Mouse (Mus musculus) left cerebral cortex, adult 2 months (tissue): Measurements from ENCODE around the gene Ufc1. TPM values are rescaled to one million over a fixed set of nuclear protein-coding genes. Genes with fewer than 3 reads are reported as not detected.
"Not testable (repeated sequence)": the region's sequence is repeated elsewhere in the genome, so short reads cannot be mapped to it uniquely, and the experiment has no call there.

Experiments
- DNase-seq, 2 experiments: peaks; one replicate each; pipeline ENCODE4 v3.0.0; 2021 to 2022; ENCODE audit warnings: low spot score in 2 of 2, mixed read lengths in 1 of 2; ENCODE audit errors: extremely low spot score in 1 of 2
- H3K27ac ChIP-seq: fragments of 200-600 bp; 2 replicates; pipeline ENCODE4 v1.8.1; 2022
- H3K4me3 ChIP-seq: fragments of 200-600 bp; 2 replicates; pipeline ENCODE4 v1.8.1; 2022
- CTCF ChIP-seq: fragments of 200-600 bp; IDR thresholded peaks from 2 replicates; pipeline ENCODE4 v1.8.1; 2022; ENCODE audit warnings: antibody characterized with exemption, mild to moderate bottlenecking, moderate library complexity
- intact Hi-C: fragments of 180-260 bp; cut with DNase I; formaldehyde crosslinking; loops from one replicate; pipeline ENCODE4 v1.15.1; 2025
- total RNA-seq, 2 experiments: library from RNA; stranded (reverse); gene quantifications; 2 replicates each; pipeline ENCODE4 v1.2.3; 2021

Gene Ufc1
- total RNA-seq, 2 experiments from 2014 or later, result 101 to 108 TPM

DNA sequence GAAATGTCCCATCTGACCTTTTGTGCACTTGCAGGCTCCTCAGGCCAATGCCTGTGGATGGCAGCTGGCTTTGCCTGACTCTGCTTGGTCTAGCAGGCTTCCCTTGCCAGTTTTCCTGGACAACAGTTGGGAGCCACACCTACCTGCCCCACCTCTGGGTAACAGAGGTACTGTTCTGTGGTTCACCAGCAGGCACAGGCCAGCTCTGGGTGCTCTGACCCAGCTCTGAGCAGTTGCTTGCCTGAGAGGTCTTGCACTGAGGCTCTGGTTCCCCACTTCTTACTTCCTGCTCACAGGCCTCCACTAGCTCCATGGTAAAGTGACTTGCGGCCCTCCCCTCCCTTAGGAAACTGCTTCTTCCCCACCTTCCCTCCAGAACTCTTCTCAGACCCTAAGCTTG is 27.2 kb upstream of the Ufc1 start:
- Histone ChIP-seq H3K27ac (no peak overlapping the region), H3K4me3 (no peak overlapping the region)
- intact Hi-C loops, result loop anchor here (5.0 kb wide), 1 partner anchor 35 kb away; no protein-coding TSS in a partner anchor
- TF ChIP-seq CTCF, result no peak
- DNase-seq, result no peak

DNA sequence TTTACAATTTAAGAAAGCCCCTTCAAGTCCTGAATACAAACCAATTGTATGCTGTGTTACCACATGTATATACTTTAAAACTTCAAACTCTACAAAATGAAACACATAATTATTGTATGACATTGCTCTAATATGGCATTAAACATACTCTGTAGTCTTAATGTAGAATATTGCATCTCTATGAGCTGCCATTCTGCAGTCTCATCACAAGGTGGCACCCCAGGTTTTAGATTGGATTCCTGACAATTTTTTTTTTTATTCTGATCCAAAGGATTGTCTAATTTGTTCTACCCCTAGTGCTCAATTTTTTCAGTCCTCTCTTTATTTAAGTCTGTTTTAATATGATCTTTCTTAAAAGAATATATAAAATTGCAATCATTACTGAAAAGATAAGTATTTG is 26.6 kb upstream of the Ufc1 start:
- peak; percentile 67 for TF ChIP-seq CTCF
- no peak for DNase-seq
- intact Hi-C loops, result loop anchor here (5.0 kb wide), 1 partner anchor 36 kb away; no protein-coding TSS in a partner anchor
- Histone ChIP-seq H3K27ac (no peak overlapping the region), H3K4me3 (no peak overlapping the region)

DNA sequence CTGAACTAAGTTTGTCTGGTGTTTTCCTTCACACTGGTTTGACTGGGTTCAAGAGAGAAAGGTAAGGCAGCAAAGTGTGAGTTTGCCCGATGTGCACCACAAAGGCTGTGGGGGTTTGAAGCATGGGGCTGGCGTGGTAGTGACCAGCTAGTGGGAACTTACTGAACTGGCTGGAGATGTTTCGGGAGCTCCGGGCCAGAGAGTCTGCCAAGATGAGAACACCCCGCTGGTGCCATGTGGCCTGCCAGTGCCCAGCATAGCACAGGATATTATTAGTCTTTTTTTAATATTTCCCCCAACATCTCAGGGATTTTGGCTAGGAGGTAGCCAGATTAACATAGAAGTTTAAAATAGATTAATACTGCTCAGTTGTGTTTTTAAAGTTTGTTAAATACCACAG is 25.3 kb upstream of the Ufc1 start:
- DNase-seq, result no peak
- TF ChIP-seq CTCF, result no peak
- no peak overlapping the region for H3K27ac ChIP-seq
- intact Hi-C loops, result loop anchor here (5.0 kb wide), 1 partner anchor 37 kb away; no protein-coding TSS in a partner anchor
- no peak overlapping the region for H3K4me3 ChIP-seq

DNA sequence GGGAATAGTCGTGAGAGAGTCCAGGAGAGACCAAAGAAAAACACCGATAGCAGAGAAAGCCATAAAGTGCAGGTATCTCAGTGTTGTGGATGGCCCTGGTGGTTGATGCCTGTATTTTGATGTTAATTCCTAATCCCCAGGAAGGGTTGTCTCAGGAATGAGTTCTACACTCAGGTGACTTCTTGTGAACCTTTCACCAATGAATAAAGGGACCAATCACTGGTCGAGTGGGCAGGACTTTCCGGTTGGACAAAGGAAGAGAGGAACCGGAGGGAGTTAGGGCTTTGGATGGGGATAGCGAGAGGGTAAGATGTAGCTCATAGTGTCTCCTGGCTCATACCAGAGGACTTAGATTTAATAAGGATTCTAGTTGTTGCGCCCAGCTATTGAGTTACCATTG is 24.9 kb upstream of the Ufc1 start:
- H3K4me3 ChIP-seq, result no peak overlapping the region

DNA sequence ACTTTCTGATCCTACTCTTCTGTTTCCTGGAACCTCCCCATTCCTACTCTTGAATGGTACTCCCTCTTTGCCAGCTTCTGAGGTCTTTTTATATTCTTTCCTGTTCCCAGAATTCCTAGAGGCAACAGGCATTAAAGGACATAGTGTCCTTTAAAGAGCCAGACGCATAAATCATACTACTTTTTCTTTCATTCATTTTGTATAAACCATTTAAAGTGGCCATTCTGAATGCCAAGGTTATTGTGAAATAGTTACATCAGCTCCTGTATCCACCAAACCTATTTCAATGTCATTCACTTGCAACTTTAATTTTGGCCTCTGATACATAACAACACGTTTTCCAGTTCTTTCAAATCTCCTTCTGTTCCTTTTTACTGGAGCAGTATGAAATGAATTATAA is 14.5 kb upstream of the Ufc1 start:
- no peak overlapping the region for H3K4me3 ChIP-seq
- intact Hi-C loops, result no loop called here

More for the DNA sequence above, 24.9 kb upstream of the Ufc1 start:
- no peak for TF ChIP-seq CTCF
- no peak for DNase-seq
- intact Hi-C loops, result loop anchor here (5.0 kb wide), 1 partner anchor 38 kb away; no protein-coding TSS in a partner anchor
- H3K27ac ChIP-seq, result no peak overlapping the region

DNA sequence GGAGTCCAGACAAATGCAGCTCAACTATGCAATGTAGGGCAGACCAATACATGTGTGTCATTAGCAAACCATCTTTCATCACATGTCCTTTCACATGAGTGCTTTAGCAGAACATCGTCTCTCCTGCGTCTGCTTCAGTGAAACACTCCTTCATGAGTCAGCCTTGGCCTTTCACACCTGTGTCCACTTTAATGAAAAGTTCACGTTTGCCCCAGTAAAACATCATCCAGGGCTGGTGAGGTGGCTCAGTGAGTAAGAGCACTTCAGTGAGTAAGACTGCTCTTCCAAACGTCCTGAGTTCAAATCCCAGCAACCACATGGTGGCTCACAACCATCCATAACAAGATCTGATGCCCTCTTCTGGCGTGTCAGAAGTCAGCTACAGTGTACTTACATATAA is 11.3 kb upstream of the Ufc1 start:
- DNase-seq, H3K27ac ChIP-seq, H3K4me3 ChIP-seq, intact Hi-C loops: not testable (repeated sequence)

More for the DNA sequence above, 14.5 kb upstream of the Ufc1 start:
- DNase-seq, result no peak
- no peak for TF ChIP-seq CTCF
- no peak overlapping the region for H3K27ac ChIP-seq

DNA sequence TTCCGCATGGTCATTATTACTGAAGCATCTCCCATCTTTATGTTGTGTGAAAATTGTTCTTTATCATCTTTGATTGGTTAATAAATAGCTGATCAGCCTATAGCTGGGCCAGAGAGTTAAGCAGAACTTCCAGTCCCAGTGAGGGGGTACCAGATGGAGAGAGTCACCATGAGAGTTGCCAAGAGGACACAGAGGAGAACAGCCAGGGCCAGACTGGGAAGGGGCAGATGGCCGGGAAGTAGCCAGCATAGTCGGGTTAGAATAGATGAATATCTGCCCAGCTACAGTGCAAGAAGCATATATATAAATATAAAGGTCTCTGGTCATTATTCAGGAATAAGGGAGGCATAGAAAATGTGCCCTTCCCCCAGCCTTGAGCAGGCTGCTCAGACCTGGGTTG is 3.4 kb upstream of the Ufc1 start:
- no peak for DNase-seq
- TF ChIP-seq CTCF, result no peak
- intact Hi-C loops, result loop anchor here (5.0 kb wide), 1 partner anchor 114 kb away; the partner anchor contains the start of gene Usf1
- no peak overlapping the region for H3K27ac ChIP-seq
- no peak overlapping the region for H3K4me3 ChIP-seq

DNA sequence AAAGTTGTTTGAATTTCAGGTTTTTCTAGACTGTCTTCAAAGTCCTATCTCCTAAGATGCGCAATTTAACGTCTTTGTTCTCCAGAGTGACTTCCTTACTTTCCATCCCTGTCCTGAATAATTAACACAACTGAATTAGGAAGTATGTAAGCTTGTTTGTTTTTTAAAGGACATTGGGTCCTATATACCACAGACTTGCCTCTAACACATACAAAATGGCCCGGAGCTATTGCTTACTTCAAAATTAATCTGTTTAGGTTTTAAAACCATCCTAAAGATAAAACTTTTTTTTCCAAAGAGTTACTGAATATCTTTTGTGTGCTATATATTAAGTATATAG is 209 bp upstream of the Ufc1 start:
- intact Hi-C loops, result loop anchor here (2.0 to 5.0 kb wide), 2 partner anchors 34 to 117 kb away; partner anchors contain the start of genes Dedd and Usf1

DNA sequence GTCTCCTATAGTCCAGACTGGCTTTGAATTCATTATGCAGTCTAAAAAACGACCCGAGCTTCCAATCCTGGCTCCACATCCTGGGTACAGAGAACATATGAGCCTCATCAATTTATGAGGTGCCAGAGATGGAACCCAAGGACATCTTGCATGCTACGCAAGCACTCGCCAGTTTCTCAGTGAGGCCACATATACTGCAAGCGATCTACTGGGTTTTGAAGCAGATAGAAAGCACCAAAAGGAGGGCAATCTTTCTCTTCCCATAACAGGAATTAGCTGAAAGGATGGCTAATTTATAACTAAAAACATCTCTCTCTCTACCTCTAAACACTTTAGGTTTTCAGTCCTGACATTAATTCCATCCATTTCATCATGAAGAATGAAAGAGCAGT is 922 bp downstream of the Ufc1 start:
- intact Hi-C loops, result loop anchor here (2.0 kb wide), 1 partner anchor 35 kb away; the partner anchor contains the start of gene Dedd
- Histone ChIP-seq H3K4me3 (peak overlapping the region; percentile 84), H3K27ac (peak overlapping the region; percentile 100)
- no peak for TF ChIP-seq CTCF
- DNase-seq, result no peak

More for the DNA sequence above, 209 bp upstream of the Ufc1 start:
- TF ChIP-seq CTCF, result no peak
- Histone ChIP-seq H3K27ac (peak overlapping the region; percentile 100), H3K4me3 (peak overlapping the region; percentile 84)
- DNase-seq, result no peak

DNA sequence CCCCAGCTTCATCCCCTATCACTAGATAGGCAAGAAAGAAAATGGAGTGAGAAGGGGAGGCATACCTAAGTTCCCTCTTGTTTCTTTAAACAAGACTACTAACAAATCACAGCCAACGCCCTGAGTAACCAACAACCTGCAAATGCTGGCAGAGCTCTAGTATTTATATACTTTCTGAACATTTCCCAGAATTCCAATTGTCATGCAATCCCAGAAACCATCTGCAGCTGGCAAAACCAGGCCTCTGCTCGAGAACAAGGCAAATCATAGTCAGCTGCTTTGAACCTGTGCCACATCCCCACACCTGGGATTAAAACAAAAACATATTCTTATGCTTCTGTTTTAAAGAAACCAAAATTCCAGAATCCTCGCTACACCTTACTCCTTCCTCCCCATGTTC is 1.5 kb downstream of the Ufc1 start:
- intact Hi-C loops, result no loop called here
- Histone ChIP-seq H3K27ac (peak overlapping the region; percentile 100), H3K4me3 (peak overlapping the region; percentile 84)
- no peak for DNase-seq
- no peak for TF ChIP-seq CTCF

DNA sequence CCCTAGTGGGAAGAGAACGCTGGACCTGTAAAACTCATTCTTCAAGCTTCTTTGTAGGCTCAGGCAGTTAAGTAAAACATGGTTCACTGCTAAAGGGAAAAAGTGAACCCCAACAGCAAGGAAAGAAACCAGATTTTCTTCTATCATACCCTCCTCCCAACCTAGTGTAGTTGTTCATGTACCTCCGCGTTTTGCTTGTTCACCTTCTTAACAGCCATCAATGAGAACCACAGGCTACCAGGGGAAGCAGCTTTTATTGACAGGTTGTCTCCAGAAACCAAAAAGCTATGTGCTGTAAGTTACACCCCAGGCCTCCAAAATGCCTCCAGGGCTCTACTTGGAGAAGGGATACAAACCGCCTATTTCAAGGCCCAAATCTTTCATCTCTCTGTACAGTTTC is 6.5 kb downstream of the Ufc1 start:
- intact Hi-C loops, result no loop called here
- peak overlapping the region; percentile 97 for H3K27ac ChIP-seq
- TF ChIP-seq CTCF, result no peak
- DNase-seq, result no peak
- H3K4me3 ChIP-seq, result peak overlapping the region; percentile 86; the same call in 1 of the 2 replicates

DNA sequence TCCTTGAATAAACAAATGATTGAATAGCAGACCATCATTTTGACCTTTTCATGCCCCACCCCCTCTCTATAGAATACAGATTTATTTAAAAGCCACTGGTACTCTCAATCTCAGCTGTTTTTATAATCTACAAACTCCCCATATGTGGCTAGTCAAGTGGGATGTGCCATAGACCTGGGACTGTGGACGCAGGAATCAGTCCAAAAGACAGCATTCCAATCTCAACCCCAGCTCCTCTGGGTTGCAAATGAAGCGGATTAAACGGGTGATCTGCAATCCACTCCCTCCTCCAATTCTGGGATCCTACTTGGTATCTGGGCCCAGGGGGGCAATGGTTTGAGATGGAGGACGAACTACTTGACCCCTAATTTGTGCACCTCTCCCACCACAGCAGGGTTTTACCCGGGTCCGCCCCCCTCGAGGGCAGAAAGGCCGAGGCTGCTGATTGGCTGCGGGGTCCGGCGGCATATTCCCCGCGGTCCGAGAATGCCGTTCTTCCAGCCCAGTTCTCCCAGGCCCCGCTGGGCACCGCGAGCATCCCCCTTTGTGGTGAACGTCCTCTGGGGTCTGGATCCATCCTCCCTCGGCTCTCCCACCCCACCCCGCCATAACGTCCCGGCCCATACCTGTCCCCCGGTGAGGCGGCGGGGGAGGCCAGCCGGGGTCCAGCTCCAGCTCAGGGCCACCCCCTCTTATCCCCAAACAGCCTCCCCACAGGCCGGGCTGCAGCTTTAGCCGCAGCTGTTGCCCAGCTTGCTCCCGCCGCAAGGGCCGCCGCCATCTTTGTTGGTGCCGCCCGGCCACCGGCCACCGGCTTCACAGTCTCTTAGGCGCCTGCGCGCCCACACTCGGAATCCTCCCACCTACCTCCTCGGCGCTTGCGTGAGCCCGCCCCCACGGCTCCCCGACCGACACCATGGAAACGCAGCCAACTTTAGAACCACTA is 7.4 kb downstream of the Ufc1 start, which contains the start of gene Usp21:
Gene Usp21 (minus strand): TSS at position 856 of the 946 bp plus-strand sequence.
- H3K4me3 ChIP-seq, result peak within 1 kb of the TSS; percentile 86
- DNase-seq, result peak; percentile 93 to 94
- TF ChIP-seq CTCF, result no peak; the same call in 1 of the 2 replicates
- intact Hi-C loops, result no loop called here
- H3K27ac ChIP-seq, result peak within 1 kb of the TSS; percentile 97
